Mouse (Mus musculus): ENCODE measurements around the gene Smarcb1. TPM values are rescaled to one million over a fixed set of nuclear protein-coding genes. Genes with fewer than 3 reads are reported as not detected.
A peak's percentile ranks its signal among the peaks of the same experiment; 100 is the strongest.

Gene Smarcb1
- polyA plus RNA-seq, 1 experiment from 2014 or later, result 283 TPM

GRCm38 (mm10) chr10:75940520-75940919 is 19.1 kb upstream of the Smarcb1 start, which contains the start of gene Gm867:
Gm867 (minus strand) TSS chr10:75940672.
- H3K4me3 ChIP-seq, result no peak within 1 kb of the TSS
- no peaks in the 10 kb centered on the region for H3K36me3 ChIP-seq (replicated peaks)
- DNase-seq (ENCODE audit: extremely low spot score, low spot score), result no peak
- H3K27me3 ChIP-seq (ENCODE audit: poor library complexity, severe bottlenecking), result peaks cover 60% of the 10 kb centered on the region
- peaks cover 44% of the 10 kb centered on the region for H3K4me1 ChIP-seq
- H3K27ac ChIP-seq, result 0 out of 2 replicates have a peak within 1 kb of the TSS, but pooled peaks have one; percentile 1
- H3K9me3 ChIP-seq, result no peaks in the 10 kb centered on the region
- 86% methylated on average over 5 of the region's 5 CpGs for WGBS

GRCm38 (mm10) chr10:75939481-75940234 is 18.2 kb upstream of the Smarcb1 start:
- Histone ChIP-seq H3K4me1 (peaks cover 49% of the 10 kb centered on the region), H3K36me3 (replicated peaks) (no peaks in the 10 kb centered on the region), H3K27me3 (ENCODE audit: poor library complexity, severe bottlenecking) (peaks cover 69% of the 10 kb centered on the region), H3K4me3 (no peak overlapping the region), H3K9me3 (no peaks in the 10 kb centered on the region), H3K27ac (0 out of 2 replicates have a peak overlapping the region, but pooled peaks have one; percentile 1)
- DNase-seq (ENCODE audit: extremely low spot score, low spot score), result no peak
- 50% methylated on average over 9 of the region's 9 CpGs for WGBS

- WGBS, result 63% methylated on average over 10 of the region's 10 CpGs
- Histone ChIP-seq H3K4me1 (peaks cover 42% of the 10 kb centered on the region), H3K9me3 (no peaks in the 10 kb centered on the region), H3K36me3 (replicated peaks) (no peaks in the 10 kb centered on the region), H3K4me3 (no peak overlapping the region), H3K27ac (no peak overlapping the region), H3K27me3 (ENCODE audit: poor library complexity, severe bottlenecking) (peaks cover 83% of the 10 kb centered on the region)
- no peak for DNase-seq (ENCODE audit: extremely low spot score, low spot score)
Observed at GRCm38 (mm10) chr10:75937851-75938643, 16.6 kb upstream of the Smarcb1 start.

- H3K36me3 ChIP-seq (replicated peaks), result no peaks in the 10 kb centered on the region
- no peak overlapping the region for H3K27ac ChIP-seq
- WGBS, result 31% methylated on average over 18 of the region's 18 CpGs
- no peaks in the 10 kb centered on the region for H3K9me3 ChIP-seq
- H3K4me3 ChIP-seq, result no peak overlapping the region
- H3K27me3 ChIP-seq (ENCODE audit: poor library complexity, severe bottlenecking), result peaks cover 84% of the 10 kb centered on the region
- no peak for DNase-seq (ENCODE audit: extremely low spot score, low spot score)
- peaks cover 52% of the 10 kb centered on the region for H3K4me1 ChIP-seq
Observed at GRCm38 (mm10) chr10:75936909-75937667, 15.7 kb upstream of the Smarcb1 start.

GRCm38 (mm10) chr10:75935680-75936541 is 14.5 kb upstream of the Smarcb1 start, which contains the start of gene Mmp11:
Mmp11 (minus strand) TSS chr10:75936496.
- Histone ChIP-seq H3K27ac (peak within 1 kb of the TSS; percentile 66), H3K4me1 (peaks cover 57% of the 10 kb centered on the region), H3K27me3 (ENCODE audit: poor library complexity, severe bottlenecking) (peaks cover 92% of the 10 kb centered on the region), H3K4me3 (peak within 1 kb of the TSS; percentile 70), H3K36me3 (replicated peaks) (no peaks in the 10 kb centered on the region), H3K9me3 (no peaks in the 10 kb centered on the region)
- DNase-seq (ENCODE audit: extremely low spot score, low spot score), result peak; percentile 78
- 2% methylated on average over 51 of the region's 51 CpGs for WGBS

GRCm38 (mm10) chr10:75934991-75935390 is 13.6 kb upstream of the Smarcb1 start:
- Histone ChIP-seq H3K9me3 (no peaks in the 10 kb centered on the region), H3K4me1 (peaks cover 57% of the 10 kb centered on the region), H3K27me3 (ENCODE audit: poor library complexity, severe bottlenecking) (peaks cover 97% of the 10 kb centered on the region), H3K36me3 (replicated peaks) (no peaks in the 10 kb centered on the region), H3K27ac (no peak overlapping the region), H3K4me3 (peak overlapping the region; percentile 70)
- WGBS, result 76% methylated on average over 1 of the region's 1 CpGs
- no peak for DNase-seq (ENCODE audit: extremely low spot score, low spot score)

GRCm38 (mm10) chr10:75932891-75933290 is 11.5 kb upstream of the Smarcb1 start, which contains the start of gene Chchd10:
Chchd10 (plus strand) TSS chr10:75933130.
- DNase-seq (ENCODE audit: extremely low spot score, low spot score), result no peak
- Histone ChIP-seq H3K27ac (peak within 1 kb of the TSS; percentile 90), H3K36me3 (replicated peaks) (peaks cover 2% of the 10 kb centered on the region; the same call in 1 of the 2 replicates), H3K4me1 (peaks cover 52% of the 10 kb centered on the region), H3K9me3 (no peaks in the 10 kb centered on the region), H3K27me3 (ENCODE audit: poor library complexity, severe bottlenecking) (peaks cover 94% of the 10 kb centered on the region), H3K4me3 (peak within 1 kb of the TSS; percentile 74)
- WGBS, result 21% methylated on average over 6 of the region's 6 CpGs

- Histone ChIP-seq H3K27me3 (ENCODE audit: poor library complexity, severe bottlenecking) (peaks cover 92% of the 10 kb centered on the region), H3K9me3 (no peaks in the 10 kb centered on the region), H3K27ac (peak overlapping the region; percentile 90), H3K4me3 (peak overlapping the region; percentile 74), H3K4me1 (peaks cover 49% of the 10 kb centered on the region), H3K36me3 (replicated peaks) (peaks cover 9% of the 10 kb centered on the region)
- under 1% methylated on average over 40 of the region's 44 CpGs for whole genome bisulfite sequencing
- peak; percentile 72 for DNase-seq (ENCODE audit: extremely low spot score, low spot score)
Observed at GRCm38 (mm10) chr10:75932081-75932678, 10.8 kb upstream of the Smarcb1 start.

- WGBS, result 20% methylated on average over 7 of the region's 7 CpGs
- no peak for DNase-seq (ENCODE audit: extremely low spot score, low spot score)
- H3K27me3 ChIP-seq (ENCODE audit: poor library complexity, severe bottlenecking), result peaks cover 83% of the 10 kb centered on the region
- no peaks in the 10 kb centered on the region for H3K9me3 ChIP-seq
- peaks cover 17% of the 10 kb centered on the region for H3K36me3 ChIP-seq (replicated peaks)
- H3K4me1 ChIP-seq, result peaks cover 47% of the 10 kb centered on the region
- H3K27ac ChIP-seq, result no peak overlapping the region
- H3K4me3 ChIP-seq, result peak overlapping the region; percentile 74
Observed at GRCm38 (mm10) chr10:75931311-75931710, 9.9 kb upstream of the Smarcb1 start.

GRCm38 (mm10) chr10:75930304-75930703 is 8.9 kb upstream of the Smarcb1 start:
- no peaks in the 10 kb centered on the region for H3K9me3 ChIP-seq
- 38% methylated on average over 6 of the region's 6 CpGs for WGBS
- H3K4me1 ChIP-seq, result peaks cover 37% of the 10 kb centered on the region
- no peak overlapping the region for H3K27ac ChIP-seq
- 0 out of 2 replicates have a peak overlapping the region, but pooled peaks have one; percentile 74 for H3K4me3 ChIP-seq
- no peak for DNase-seq (ENCODE audit: extremely low spot score, low spot score)
- peaks cover 21% of the 10 kb centered on the region for H3K36me3 ChIP-seq (replicated peaks)
- peaks cover 73% of the 10 kb centered on the region for H3K27me3 ChIP-seq (ENCODE audit: poor library complexity, severe bottlenecking)

- no peak for DNase-seq (ENCODE audit: extremely low spot score, low spot score)
- Histone ChIP-seq H3K4me1 (peaks cover 27% of the 10 kb centered on the region), H3K27me3 (ENCODE audit: poor library complexity, severe bottlenecking) (peaks cover 34% of the 10 kb centered on the region), H3K4me3 (no peak overlapping the region), H3K27ac (no peak overlapping the region), H3K36me3 (replicated peaks) (peaks cover 30% of the 10 kb centered on the region), H3K9me3 (no peaks in the 10 kb centered on the region)
- 79% methylated on average over 13 of the region's 13 CpGs for WGBS
Observed at GRCm38 (mm10) chr10:75926396-75926795, 5.0 kb upstream of the Smarcb1 start.
